Mouse (Mus musculus) CD8-positive naive resting alpha-beta T cell, adult 2 months (primary cell): ENCODE measurements around the gene Fem1b.
A peak's percentile ranks its signal among the peaks of the same experiment; 100 is the strongest.
"Not testable (repeated sequence)": the region's sequence is repeated elsewhere in the genome, so short reads cannot be mapped to it uniquely, and the experiment has no call there.

Experiments
- DNase-seq, 2 experiments: peaks; one replicate each; pipeline ENCODE4 v3.0.0; 2022; ENCODE audit warnings: low read depth in 2 of 2, low spot score in 2 of 2

Gene Fem1b

GRCm38 (mm10) chr9:62827939-62828652, 16.4 kb upstream of the Fem1b start:
- DNase-seq: no peak

GRCm38 (mm10) chr9:62826456-62826855, 14.7 kb upstream of the Fem1b start:
- DNase-seq: no peak

DNA sequence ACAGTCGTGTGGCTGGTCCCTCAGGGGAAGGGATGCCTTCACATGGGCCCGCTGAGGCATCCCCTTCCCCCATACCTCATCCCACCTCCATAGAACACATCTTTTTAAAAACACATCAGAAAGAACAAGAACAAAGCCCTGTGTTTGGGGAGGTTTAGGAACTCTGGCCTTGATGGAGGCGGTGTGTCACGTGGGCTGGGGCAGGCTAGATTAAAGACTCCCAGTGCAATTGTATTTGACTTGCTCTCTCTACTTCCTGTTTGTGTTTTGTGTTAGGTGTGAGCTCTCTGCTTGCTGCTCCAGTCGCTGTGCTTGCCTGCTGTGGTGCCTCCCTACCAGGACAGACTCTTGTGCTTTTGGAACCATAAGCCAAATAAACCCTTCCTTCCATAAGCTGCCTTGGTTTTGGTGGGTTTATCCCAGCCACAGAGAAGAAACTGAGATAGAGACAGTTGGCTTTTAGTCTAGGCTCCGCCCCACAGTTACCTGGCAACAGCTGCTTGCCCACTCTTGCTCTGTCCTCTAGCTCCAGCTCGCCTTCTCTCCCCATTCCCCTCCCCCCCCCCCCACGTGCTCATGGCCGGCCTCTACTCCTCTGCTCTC, 14.2 kb upstream of the Fem1b start:
- DNase-seq: peak in 1 of 2 experiments; percentile 16

DNA sequence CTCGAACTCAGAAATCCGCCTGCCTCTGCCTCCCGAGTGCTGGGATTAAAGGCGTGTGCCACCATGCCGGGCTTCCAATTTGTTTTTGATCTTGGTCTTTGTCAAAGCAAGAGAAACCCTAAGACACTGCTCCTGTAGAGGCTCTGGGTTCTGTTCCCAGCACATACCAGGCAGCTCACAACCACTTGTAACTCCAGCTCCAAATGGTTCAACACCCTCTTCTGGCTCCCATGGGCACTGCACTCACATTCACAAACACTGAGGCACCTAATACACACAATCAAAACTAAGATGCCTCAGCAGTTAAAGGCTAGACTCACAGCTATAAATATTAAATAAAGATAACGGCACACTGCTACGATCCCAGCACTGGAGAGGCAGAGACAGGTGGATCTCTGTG, 10.1 kb upstream of the Fem1b start:
- DNase-seq: no peak

GRCm38 (mm10) chr9:62820829-62821228, 9.1 kb upstream of the Fem1b start:
- DNase-seq: no peak

DNA sequence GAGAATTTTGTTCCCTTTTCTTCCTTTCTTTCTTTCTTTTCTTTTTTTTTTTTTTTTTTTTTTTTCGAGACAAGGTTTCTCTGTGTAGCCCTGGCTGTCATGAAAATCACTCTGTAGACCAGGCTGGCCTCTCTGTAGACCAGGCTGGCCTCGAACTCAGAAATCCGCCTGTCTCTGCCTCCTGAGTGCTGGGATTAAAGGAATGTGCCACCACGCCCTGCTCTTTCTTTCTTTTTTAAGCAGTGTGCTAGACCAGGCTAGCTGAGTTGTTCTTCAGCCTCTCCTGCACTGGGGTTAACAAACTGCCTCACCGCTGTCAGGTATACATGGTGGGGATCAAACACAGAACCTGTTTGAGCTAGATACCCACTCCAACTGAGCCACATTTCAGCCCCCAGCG, 8.2 kb upstream of the Fem1b start:
- DNase-seq: not testable (repeated sequence)

GRCm38 (mm10) chr9:62819494-62819893, 7.8 kb upstream of the Fem1b start:
- no peak for DNase-seq

- DNase-seq: no peak
Observed at GRCm38 (mm10) chr9:62817828-62818614, 6.3 kb upstream of the Fem1b start.

- DNase-seq: no peak
Observed at GRCm38 (mm10) chr9:62817099-62817571, 5.4 kb upstream of the Fem1b start.

DNA sequence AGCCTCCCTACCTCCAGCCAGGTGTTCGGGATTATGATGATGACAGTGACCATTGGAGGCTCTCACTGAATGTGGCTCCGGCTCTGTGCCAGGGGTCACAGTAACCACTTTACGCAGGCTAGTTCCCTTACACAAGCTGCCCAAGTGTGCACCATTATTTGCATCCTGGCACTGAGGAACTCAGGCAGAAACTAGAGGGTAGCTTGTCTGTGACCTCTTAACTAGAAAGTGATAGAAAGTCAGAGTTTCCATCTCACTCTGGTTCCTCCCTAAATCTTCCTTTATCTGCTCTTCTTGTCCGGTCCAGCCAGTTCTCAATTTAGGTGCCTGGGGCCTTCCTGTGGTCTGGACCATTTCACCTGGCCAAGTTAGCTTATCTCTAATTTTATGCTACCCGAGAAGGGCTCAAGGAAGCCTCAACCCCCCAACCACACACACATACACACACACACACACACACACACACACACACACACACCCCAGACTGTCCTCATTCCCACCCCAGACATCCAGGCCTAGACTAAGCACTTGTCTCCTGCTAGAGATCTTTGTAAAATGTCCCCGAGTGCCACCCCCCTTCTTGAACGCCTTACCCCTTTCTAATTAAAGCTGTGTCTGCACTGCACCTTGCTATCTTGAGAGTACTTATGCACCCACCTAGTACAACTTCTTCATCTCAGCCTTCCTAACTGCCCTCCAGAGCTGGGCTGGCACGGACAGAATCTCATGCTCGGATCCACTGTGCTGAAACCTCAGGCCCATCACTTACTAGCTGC, 4.8 kb upstream of the Fem1b start:
- no peak for DNase-seq

- no peak for DNase-seq
Observed at GRCm38 (mm10) chr9:62814751-62815150, 3.0 kb upstream of the Fem1b start.

DNA sequence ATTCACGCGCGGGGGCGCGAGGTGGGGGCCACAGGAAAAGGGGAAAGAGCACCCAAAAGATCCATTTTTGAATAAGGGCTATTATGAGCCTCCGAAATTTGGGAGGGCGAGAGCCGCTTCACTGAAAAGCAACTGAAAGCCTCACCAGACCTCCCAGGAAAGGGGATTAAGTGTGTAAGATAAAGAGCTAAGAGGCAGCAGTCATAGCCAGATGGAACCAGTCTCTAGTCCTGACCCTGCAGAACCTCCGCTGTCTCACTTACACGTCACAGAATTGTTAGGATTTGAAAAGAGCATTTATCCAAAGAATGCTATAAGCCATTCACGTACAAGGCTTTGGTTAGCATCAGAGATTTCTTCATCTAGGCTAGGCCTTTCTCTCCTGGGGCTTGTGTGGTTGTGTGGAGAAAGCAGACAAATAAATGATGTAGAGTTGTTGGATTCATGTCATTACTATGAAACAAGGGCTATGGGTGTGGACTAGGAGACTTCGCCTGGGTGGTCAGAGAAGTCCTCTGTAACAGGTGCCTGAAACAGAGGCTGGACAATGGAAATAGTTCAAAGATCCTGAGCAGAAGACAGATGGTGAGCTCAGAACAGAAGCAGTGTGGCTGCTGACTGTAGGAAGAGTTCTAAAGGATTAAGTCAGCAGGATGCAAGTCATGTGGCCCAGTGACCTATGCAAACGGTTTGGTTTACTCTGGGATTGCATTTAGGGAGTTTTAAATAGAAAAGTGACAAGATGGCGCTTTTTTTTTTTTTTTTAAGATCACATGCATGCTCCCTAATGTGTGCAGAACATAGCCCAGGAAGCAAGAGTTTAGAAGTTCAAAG, 699 bp upstream of the Fem1b start:
- no peak for DNase-seq

- peak; percentile 24 to 44 for DNase-seq
Observed at GRCm38 (mm10) chr9:62810543-62811515, 905 bp downstream of the Fem1b start.

DNA sequence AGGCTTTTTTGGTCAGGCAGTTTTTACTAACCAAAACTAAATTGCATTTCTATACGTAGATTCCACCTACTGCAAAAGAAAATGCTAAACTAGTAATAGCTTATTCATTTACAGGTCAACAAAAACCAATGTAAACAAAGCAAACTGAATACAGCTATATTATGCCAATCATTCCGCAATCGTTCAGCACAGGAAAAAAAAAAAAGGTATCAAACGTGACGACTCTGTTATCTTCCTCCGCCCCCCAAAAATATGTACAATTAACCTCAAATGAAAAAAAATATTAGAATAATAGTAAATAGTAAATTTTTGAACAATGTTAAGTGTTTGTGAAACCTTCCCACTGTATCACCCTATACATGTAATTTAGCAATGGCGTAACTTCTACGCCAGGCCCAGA, 1.6 kb downstream of the Fem1b start:
- no peak for DNase-seq

- DNase-seq: not testable (repeated sequence)
Observed at GRCm38 (mm10) chr9:62799218-62799617, 12.5 kb downstream of the Fem1b start.

DNA sequence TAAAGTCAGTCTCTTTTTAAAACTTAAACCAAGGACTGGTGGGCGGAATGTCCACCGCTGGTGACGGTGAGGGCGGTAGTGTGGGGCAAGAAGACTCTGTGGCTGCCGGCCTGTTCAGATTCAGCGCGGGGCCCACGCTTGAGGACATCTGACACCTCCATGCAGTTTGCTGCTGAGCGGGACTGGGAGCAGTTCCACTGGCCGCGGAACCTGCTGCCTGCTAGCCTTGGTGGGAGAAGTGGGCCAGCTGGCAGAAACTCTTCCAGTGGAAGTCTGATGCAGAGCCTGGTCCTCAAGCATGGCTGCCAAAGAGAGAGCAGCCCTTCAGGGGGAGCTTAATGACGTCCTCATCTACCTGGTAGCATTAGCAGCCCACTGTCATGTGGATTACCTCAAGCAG, 21.9 kb downstream of the Fem1b start:
- no peak for DNase-seq

- DNase-seq: no peak
Observed at GRCm38 (mm10) chr9:62786721-62787120, 25.0 kb downstream of the Fem1b start.

- no peak for DNase-seq
Observed at GRCm38 (mm10) chr9:62784233-62784632, 27.5 kb downstream of the Fem1b start.
